Mouse (Mus musculus) kidney, adult 2 months (tissue): Measurements from ENCODE around the gene Dok5.

Experiments used
- CTCF ChIP-seq: fragments of 200-500 bp; conservative IDR thresholded peaks from 2 replicates; pipeline ENCODE4 v1.5.1; 2011; ENCODE audit warnings: low read depth, mild to moderate bottlenecking, control low read depth, low read length, moderate library complexity, mixed read lengths; ENCODE audit not compliant: insufficient read depth, insufficient read length
- POLR2A ChIP-seq: fragments of 200-500 bp; IDR thresholded peaks from one replicate; pipeline ENCODE4 v1.6.1; 2011; ENCODE audit warnings: low read depth, low read length, control low read depth

- TF ChIP-seq CTCF (no peak), POLR2A (no peak)
Measured at GRCm38 (mm10) chr2:170864820-170865219, 133.2 kb downstream of the Dok5 start.
